Mouse (Mus musculus): ENCODE results near the gene Atxn10. TPM values are rescaled to one million over a fixed set of nuclear protein-coding genes. Genes with fewer than 3 reads are reported as not detected.

The Atxn10 gene
- polyA plus RNA-seq, 1 experiment from 2014 or later, result 286 TPM

DNA sequence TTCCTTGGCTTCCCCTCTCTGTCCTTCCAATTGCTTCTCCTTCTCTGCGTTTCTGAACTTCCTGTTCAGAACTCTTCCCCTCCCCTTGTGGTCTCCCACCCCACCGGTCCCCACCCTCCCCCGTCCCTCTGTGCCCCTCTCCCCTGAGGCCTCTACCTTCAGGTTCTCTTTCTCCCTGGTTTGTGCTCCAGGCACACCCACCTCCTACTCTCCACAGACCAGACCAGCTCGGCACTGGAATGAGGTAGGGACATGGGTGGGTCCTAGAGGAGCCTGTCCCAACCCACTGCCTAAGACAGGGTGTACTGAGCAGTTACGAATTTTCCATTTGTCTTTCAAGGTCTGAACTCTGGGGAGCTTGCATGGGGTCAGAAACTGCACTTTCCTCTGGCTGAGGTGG, 143.9 kb downstream of the Atxn10 start:
- Histone ChIP-seq H3K4me2 (no peak overlapping the region), H3K27ac (peak overlapping the region; percentile 57), H3K36me3 (no peaks in the 10 kb centered on the region), H3K4me1 (peaks cover 35% of the 10 kb centered on the region), H3K4me3 (no peak overlapping the region), H3K9me3 (no peaks in the 10 kb centered on the region), H3K27me3 (no peaks in the 10 kb centered on the region), H3K9ac (no peak overlapping the region)
- WGBS, result 40% methylated on average over 5 of the region's 5 CpGs
- no peak for ATAC-seq (ENCODE audit: insufficient number of reproducible peaks, low FRiP score, low TSS enrichment, low read depth)

DNA sequence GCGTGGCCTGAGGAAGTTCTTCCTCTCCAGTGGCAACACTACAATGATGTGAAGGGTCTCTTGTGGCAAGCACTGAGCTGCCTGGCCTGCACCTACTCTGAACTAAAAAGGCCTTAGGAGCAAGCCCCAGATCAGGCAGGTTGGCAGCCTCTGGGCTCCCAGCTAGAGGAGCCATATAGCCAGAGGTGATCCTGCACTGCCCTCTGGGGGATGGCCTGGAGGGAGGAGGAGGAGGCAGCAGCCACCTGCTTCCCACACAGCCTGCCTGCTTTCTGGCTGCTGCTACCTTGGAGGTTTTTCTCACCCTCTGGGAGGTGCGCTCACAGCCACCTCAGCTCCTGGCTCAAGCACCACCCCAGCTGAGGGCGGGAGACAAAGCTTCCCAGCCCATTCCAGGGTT, 144.6 kb downstream of the Atxn10 start:
- Histone ChIP-seq H3K9ac (no peak overlapping the region), H3K27ac (peak overlapping the region; percentile 57), H3K27me3 (no peaks in the 10 kb centered on the region), H3K9me3 (no peaks in the 10 kb centered on the region), H3K4me2 (no peak overlapping the region), H3K36me3 (no peaks in the 10 kb centered on the region), H3K4me3 (no peak overlapping the region), H3K4me1 (peaks cover 35% of the 10 kb centered on the region)
- 34% methylated on average over 3 of the region's 3 CpGs for WGBS
- no peak for ATAC-seq (ENCODE audit: insufficient number of reproducible peaks, low FRiP score, low TSS enrichment, low read depth)

DNA sequence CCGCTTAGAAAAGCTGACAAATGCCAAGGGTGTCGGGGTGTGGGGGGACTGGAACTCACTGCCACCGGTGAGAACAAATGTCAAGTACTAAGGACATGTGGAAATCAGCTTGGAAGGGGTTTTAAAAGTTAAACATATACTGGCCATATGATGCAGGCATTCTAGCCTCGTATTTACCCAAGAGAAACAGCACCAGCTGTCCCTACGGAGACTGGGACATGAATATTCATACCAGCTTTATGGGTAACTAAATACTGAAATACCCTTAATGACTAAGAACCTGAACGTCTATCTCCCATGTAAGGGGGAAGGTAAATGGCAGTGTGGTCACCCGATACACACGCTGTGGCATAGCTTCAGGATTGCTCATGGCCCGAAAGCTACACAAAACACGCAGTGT, 152.9 kb downstream of the Atxn10 start:
- H3K27ac ChIP-seq, result no peak overlapping the region
- WGBS, result 72% methylated on average over 10 of the region's 10 CpGs
- ATAC-seq (ENCODE audit: insufficient number of reproducible peaks, low FRiP score, low TSS enrichment, low read depth), result no peak
- H3K4me2 ChIP-seq, result no peak overlapping the region
- H3K9me3 ChIP-seq, result no peaks in the 10 kb centered on the region
- no peaks in the 10 kb centered on the region for H3K36me3 ChIP-seq
- H3K4me1 ChIP-seq, result peaks cover under 1% of the 10 kb centered on the region; the same call in 1 of the 2 replicates
- no peaks in the 10 kb centered on the region for H3K27me3 ChIP-seq
- no peak overlapping the region for H3K4me3 ChIP-seq
- no peak overlapping the region for H3K9ac ChIP-seq

DNA sequence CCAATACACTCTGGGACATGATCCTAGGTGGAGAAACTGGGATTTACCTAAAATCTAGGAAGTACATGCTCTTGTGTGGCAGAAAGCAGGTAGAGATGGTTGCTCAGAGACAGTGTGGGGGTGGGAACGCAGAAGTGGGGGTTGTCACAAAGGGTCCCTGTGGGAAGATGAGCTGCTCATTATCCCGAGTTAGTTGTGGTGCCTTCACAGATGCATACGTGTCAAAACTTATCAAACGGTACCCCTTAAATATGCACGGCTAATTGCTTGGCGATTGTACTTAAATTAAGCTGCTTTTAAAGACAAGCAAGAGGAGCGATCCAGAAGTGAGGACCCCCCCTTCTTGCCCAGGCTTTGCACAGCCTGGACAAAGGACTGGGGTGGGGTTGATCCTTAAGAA, 153.7 kb downstream of the Atxn10 start:
- Histone ChIP-seq H3K9me3 (no peaks in the 10 kb centered on the region), H3K4me1 (peaks cover 9% of the 10 kb centered on the region; the same call in 1 of the 2 replicates), H3K27ac (no peak overlapping the region), H3K36me3 (no peaks in the 10 kb centered on the region), H3K4me2 (no peak overlapping the region), H3K27me3 (no peaks in the 10 kb centered on the region; the same call in 1 of the 2 replicates), H3K4me3 (no peak overlapping the region), H3K9ac (no peak overlapping the region)
- no peak for ATAC-seq (ENCODE audit: insufficient number of reproducible peaks, low FRiP score, low TSS enrichment, low read depth)
- WGBS, result 77% methylated on average over 7 of the region's 7 CpGs

DNA sequence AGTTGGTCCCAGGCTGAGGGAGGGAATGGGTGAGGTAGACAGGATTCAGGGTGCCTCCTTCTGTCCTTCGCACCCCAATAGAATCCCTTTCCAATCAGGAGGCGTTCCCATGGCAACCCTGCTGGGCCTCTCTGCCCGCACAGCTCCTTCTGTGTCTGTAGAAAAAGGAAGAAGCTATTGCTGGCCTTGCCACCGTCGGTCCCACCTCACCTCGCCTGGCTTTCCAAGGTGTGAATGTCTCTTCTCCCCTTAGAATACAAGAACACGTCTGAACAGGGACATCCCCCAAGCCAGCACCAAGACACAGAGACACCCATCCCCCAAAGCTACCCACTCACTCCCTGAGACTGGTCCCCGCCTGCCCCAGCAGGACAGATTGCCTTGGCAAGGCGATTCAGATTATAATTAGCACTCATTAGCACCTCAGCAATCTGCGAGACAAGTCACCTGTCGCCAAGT, 158.1 kb downstream of the Atxn10 start:
- Histone ChIP-seq H3K27ac (no peak overlapping the region), H3K4me2 (no peak overlapping the region), H3K9ac (no peak overlapping the region), H3K4me3 (no peak overlapping the region), H3K4me1 (peaks cover 10% of the 10 kb centered on the region; the same call in 1 of the 2 replicates), H3K36me3 (no peaks in the 10 kb centered on the region), H3K27me3 (peaks cover 18% of the 10 kb centered on the region), H3K9me3 (no peaks in the 10 kb centered on the region)
- 7% methylated on average over 11 of the region's 11 CpGs for WGBS
- no peak for ATAC-seq (ENCODE audit: insufficient number of reproducible peaks, low FRiP score, low TSS enrichment, low read depth)

DNA sequence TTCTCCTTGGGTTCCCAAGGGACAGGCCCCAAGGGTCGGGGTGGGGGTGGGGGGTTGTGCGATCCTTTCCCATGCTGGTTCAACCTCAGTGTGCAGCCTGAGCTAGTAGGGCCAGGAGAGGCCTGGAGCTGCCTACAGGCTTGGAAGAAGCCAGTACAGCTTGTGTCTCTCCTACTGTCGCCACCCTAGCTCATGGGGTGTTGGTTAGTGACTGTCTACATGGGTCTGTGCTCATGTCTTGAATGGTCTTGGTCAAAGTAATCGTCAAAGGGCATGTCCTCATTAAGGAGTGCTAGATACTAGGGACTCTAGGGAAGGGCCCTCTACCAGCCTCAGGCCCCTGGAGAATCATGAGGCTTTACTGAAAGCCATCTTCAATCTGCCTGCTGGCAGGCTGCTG, 161.5 kb downstream of the Atxn10 start:
- Histone ChIP-seq H3K9me3 (no peaks in the 10 kb centered on the region), H3K27ac (no peak overlapping the region), H3K4me2 (no peak overlapping the region), H3K4me3 (no peak overlapping the region), H3K36me3 (no peaks in the 10 kb centered on the region), H3K27me3 (peaks cover 18% of the 10 kb centered on the region), H3K4me1 (peaks cover 10% of the 10 kb centered on the region; the same call in 1 of the 2 replicates), H3K9ac (no peak overlapping the region)
- ATAC-seq (ENCODE audit: insufficient number of reproducible peaks, low FRiP score, low TSS enrichment, low read depth), result no peak
- 80% methylated on average over 4 of the region's 4 CpGs for WGBS

GRCm38 (mm10) chr15:85497981-85498475, 162.0 kb downstream of the Atxn10 start:
- Histone ChIP-seq H3K4me3 (no peak overlapping the region), H3K27me3 (peaks cover 18% of the 10 kb centered on the region)
- no peak for ATAC-seq (ENCODE audit: insufficient number of reproducible peaks, low FRiP score, low TSS enrichment, low read depth)

DNA sequence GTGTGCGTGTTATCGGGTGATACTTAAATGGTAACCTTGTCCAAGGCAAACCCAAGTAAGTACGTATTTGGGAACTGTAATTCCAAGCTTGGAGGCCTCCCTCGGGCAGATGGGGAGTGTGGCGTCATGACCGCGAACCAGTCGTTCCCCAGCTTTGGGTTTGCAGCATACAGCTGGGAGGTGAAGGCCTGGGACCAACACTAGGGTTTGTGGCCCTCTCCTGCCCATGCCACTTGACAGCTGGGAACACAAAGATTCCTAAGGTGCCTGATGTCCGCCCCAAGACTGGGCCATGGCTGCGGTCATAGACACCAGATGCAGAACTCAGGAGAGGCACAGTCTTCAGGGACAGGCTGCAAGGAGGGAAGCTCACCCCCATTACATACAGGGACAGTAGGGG, 164.2 kb downstream of the Atxn10 start:
- 79% methylated on average over 10 of the region's 10 CpGs for WGBS
- Histone ChIP-seq H3K9ac (no peak overlapping the region), H3K27ac (no peak overlapping the region), H3K9me3 (no peaks in the 10 kb centered on the region), H3K36me3 (no peaks in the 10 kb centered on the region), H3K4me3 (no peak overlapping the region), H3K4me1 (peaks cover 3% of the 10 kb centered on the region), H3K4me2 (no peak overlapping the region), H3K27me3 (peaks cover 18% of the 10 kb centered on the region)
- ATAC-seq (ENCODE audit: insufficient number of reproducible peaks, low FRiP score, low TSS enrichment, low read depth), result no peak

More at GRCm38 (mm10) chr15:85497981-85498475, 162.0 kb downstream of the Atxn10 start:
- WGBS, result 57% methylated on average over 10 of the region's 10 CpGs
- Histone ChIP-seq H3K27ac (no peak overlapping the region), H3K4me2 (no peak overlapping the region), H3K4me1 (peaks cover 10% of the 10 kb centered on the region; the same call in 1 of the 2 replicates), H3K9ac (no peak overlapping the region), H3K9me3 (no peaks in the 10 kb centered on the region), H3K36me3 (no peaks in the 10 kb centered on the region)

DNA sequence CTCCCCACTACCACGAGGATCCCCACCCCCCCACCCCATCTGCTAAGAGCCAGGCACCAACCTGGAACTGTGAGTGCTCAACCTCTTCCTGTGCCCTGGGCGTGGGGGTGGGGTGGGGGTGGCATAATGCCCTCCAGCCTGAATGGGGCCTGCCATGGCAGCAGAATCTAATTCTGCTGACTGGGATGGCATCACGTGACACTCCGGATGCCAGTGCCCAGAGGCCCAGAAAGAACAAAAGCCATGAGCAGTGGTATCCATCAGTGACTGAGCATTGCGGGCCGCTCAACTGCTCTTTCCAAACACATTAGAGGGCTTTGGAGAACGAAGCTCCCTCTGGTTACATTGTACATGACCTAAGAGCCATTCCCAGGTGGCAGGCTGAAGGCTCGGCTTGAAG, 167.1 kb downstream of the Atxn10 start, which contains the start of gene 7530416G11Rik:
Gene 7530416G11Rik (minus strand): TSS at position 101 of the 400 bp plus-strand sequence.
- 86% methylated on average over 8 of the region's 8 CpGs for WGBS
- H3K4me3 ChIP-seq, result no peak within 1 kb of the TSS
- no peak for ATAC-seq (ENCODE audit: insufficient number of reproducible peaks, low FRiP score, low TSS enrichment, low read depth)
- H3K9ac ChIP-seq, result no peak within 1 kb of the TSS
- H3K27me3 ChIP-seq, result peaks cover 3% of the 10 kb centered on the region; the same call in 1 of the 2 replicates
- H3K27ac ChIP-seq, result no peak within 1 kb of the TSS
- no peak within 1 kb of the TSS for H3K4me2 ChIP-seq
- H3K9me3 ChIP-seq, result no peaks in the 10 kb centered on the region
- H3K36me3 ChIP-seq, result no peaks in the 10 kb centered on the region
- H3K4me1 ChIP-seq, result peaks cover 17% of the 10 kb centered on the region

- ATAC-seq (ENCODE audit: insufficient number of reproducible peaks, low FRiP score, low TSS enrichment, low read depth), result peak; percentile 30; the same call in 1 of the 2 replicates
- H3K27me3 ChIP-seq, result no peaks in the 10 kb centered on the region
- H3K4me2 ChIP-seq, result 0 out of 2 replicates have a peak overlapping the region, but pooled peaks have one; percentile 7
- no peak overlapping the region for H3K4me3 ChIP-seq
- no peaks in the 10 kb centered on the region for H3K36me3 ChIP-seq
- no peaks in the 10 kb centered on the region for H3K9me3 ChIP-seq
- 31% methylated on average over 14 of the region's 14 CpGs for WGBS
- H3K27ac ChIP-seq, result no peak overlapping the region
- H3K4me1 ChIP-seq, result peaks cover 17% of the 10 kb centered on the region
- no peak overlapping the region for H3K9ac ChIP-seq
These were observed 169.3 kb downstream of the Atxn10 start for GRCm38 (mm10) chr15:85505118-85505925.

DNA sequence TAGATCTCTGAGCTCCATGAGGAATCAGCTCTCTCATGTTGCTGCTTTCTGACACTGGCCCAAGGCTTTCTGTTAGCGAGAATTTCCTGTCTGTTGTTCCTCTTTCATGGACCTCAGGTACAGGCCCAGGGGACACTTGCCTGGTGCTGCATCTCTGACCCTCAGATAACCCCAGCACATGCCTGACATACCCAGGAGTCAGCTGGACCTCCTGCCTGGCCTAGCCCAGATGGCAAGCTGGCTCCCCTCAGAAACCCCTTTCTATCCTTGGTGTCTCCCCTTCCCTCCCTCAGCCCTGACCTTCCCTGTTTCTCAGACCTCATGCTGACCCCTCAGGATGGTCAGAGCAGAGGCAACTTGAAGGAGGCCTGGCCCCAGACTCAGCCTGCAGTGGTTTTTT, 170.6 kb downstream of the Atxn10 start:
- Histone ChIP-seq H3K27me3 (no peaks in the 10 kb centered on the region), H3K4me3 (no peak overlapping the region)
- 35% methylated on average over 1 of the region's 1 CpGs for WGBS

DNA sequence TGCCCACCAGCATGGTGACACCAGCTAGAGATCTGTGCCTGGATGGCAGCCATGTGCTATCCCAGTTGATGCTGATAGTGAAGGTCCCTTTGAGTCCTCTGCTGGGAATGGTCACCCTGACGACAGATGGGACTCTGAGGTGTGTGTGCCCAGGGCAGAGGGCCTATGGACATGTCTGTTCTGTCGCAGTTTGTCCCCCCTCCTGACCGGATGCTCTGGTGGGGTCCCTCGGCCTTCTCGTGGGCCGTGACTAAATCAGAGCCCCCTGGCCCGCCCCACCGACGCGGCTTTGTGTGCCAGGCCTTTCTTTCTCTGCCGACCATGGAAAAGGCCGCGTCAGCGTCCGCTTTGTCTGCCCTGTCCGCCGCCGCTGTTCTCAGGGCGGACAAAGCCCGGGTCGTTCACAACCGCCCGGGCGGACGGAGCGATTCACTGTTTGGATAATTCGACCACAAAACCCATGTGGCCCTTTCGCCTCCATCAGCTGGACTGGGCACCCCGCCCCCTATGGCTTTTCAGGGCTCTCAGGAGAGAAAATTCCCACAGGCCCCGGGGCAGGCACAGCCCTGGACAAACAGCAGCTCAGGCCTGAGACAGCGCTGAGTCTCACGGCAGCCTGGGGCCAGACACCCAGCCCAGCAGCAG, 171.4 kb downstream of the Atxn10 start:
- H3K36me3 ChIP-seq, result no peaks in the 10 kb centered on the region
- no peaks in the 10 kb centered on the region for H3K27me3 ChIP-seq
- peaks cover 17% of the 10 kb centered on the region for H3K4me1 ChIP-seq
- H3K4me2 ChIP-seq, result no peak overlapping the region
- WGBS, result 85% methylated on average over 32 of the region's 32 CpGs
- no peaks in the 10 kb centered on the region for H3K9me3 ChIP-seq
- H3K9ac ChIP-seq, result no peak overlapping the region
- ATAC-seq (ENCODE audit: insufficient number of reproducible peaks, low FRiP score, low TSS enrichment, low read depth), result no peak
- H3K27ac ChIP-seq, result no peak overlapping the region
- H3K4me3 ChIP-seq, result no peak overlapping the region

More for the DNA sequence above, 170.6 kb downstream of the Atxn10 start:
- H3K9ac ChIP-seq, result no peak overlapping the region
- no peaks in the 10 kb centered on the region for H3K36me3 ChIP-seq
- no peak overlapping the region for H3K27ac ChIP-seq
- H3K4me1 ChIP-seq, result peaks cover 17% of the 10 kb centered on the region
- no peak overlapping the region for H3K4me2 ChIP-seq
- no peak for ATAC-seq (ENCODE audit: insufficient number of reproducible peaks, low FRiP score, low TSS enrichment, low read depth)
- no peaks in the 10 kb centered on the region for H3K9me3 ChIP-seq
